Mouse (Mus musculus) stomach, embryonic 14.5 days (tissue): Measurements from ENCODE around the gene Ogfod3. TPM values are rescaled to one million over a fixed set of nuclear protein-coding genes. Genes with fewer than 3 reads are reported as not detected.

ENCODE experiments used
- ATAC-seq: fragments of 200-750 bp; cut with Nextera tagmentation; 2 replicates; pipeline ENCODE4 v1.8.0; 2017; ENCODE audit warnings: low read depth, moderate TSS enrichment; ENCODE audit not compliant: insufficient number of reproducible peaks, insufficient read depth, low FRiP score
- H3K27ac ChIP-seq: fragments of 300-500 bp; sonication (generic); 2 replicates; pipeline ENCODE4 v1.5.1; 2014; ENCODE audit warnings: mild to moderate bottlenecking, low read length, moderate library complexity, mixed read lengths
- H3K27me3 ChIP-seq: fragments of 300-500 bp; sonication (generic); 2 replicates; pipeline ENCODE4 v1.6.1; 2014; ENCODE audit warnings: low read length, control low read depth, mixed read lengths; ENCODE audit not compliant: control insufficient read depth, insufficient read depth
- H3K36me3 ChIP-seq: fragments of 300-500 bp; sonication (generic); 2 replicates; pipeline ENCODE4 v1.6.1; 2014; ENCODE audit warnings: mild to moderate bottlenecking, control low read depth, low read length, moderate library complexity, mixed read lengths; ENCODE audit not compliant: control insufficient read depth, insufficient read depth
- H3K4me1 ChIP-seq: fragments of 300-500 bp; sonication (generic); 2 replicates; pipeline ENCODE4 v1.6.1; 2014; ENCODE audit warnings: low read length, control low read depth, mixed read lengths; ENCODE audit not compliant: control insufficient read depth, insufficient read depth
- H3K4me2 ChIP-seq: fragments of 300-500 bp; sonication (generic); replicated peaks from 2 replicates; pipeline ENCODE4 v1.6.1; 2014; ENCODE audit warnings: low read depth, low read length, control low read depth
- H3K4me3 ChIP-seq: fragments of 300-500 bp; sonication (generic); 2 replicates; pipeline ENCODE4 v1.5.1; 2014; ENCODE audit warnings: low read depth, low read length, control low read depth
- H3K9ac ChIP-seq: fragments of 300-500 bp; sonication (generic); replicated peaks from 2 replicates; pipeline ENCODE4 v1.6.1; 2014; ENCODE audit warnings: low read depth, mild to moderate bottlenecking, control low read depth, low read length, moderate library complexity, mixed read lengths
- H3K9me3 ChIP-seq: fragments of 300-500 bp; sonication (generic); 2 replicates; pipeline ENCODE4 v1.6.1; 2016; ENCODE audit warnings: low read depth, low read length, control low read depth; ENCODE audit not compliant: control insufficient read depth
- WGBS: fragments of 180-500 bp; shearing (Covaris S2); extraction: QIAGEN DNeasy Blood & Tissue Kit; methylation state at CpG from one replicate; pipeline ENCODE4 v1.1.7; 2014; 5-methylcytosine and 5-hydroxymethylcytosine counted together
- polyA plus RNA-seq: library from polyadenylated mRNA; unstranded; fragments of >200 nt; fragmentation: Nextera tagmentation; extraction: Ambion mirVana; gene quantifications from 2 replicates; pipeline ENCODE4 v1.2.1, GENCODE M21; 2014

Ogfod3 gene
- polyA plus RNA-seq, 1 experiment from 2014 or later, result 34.7 TPM

DNA sequence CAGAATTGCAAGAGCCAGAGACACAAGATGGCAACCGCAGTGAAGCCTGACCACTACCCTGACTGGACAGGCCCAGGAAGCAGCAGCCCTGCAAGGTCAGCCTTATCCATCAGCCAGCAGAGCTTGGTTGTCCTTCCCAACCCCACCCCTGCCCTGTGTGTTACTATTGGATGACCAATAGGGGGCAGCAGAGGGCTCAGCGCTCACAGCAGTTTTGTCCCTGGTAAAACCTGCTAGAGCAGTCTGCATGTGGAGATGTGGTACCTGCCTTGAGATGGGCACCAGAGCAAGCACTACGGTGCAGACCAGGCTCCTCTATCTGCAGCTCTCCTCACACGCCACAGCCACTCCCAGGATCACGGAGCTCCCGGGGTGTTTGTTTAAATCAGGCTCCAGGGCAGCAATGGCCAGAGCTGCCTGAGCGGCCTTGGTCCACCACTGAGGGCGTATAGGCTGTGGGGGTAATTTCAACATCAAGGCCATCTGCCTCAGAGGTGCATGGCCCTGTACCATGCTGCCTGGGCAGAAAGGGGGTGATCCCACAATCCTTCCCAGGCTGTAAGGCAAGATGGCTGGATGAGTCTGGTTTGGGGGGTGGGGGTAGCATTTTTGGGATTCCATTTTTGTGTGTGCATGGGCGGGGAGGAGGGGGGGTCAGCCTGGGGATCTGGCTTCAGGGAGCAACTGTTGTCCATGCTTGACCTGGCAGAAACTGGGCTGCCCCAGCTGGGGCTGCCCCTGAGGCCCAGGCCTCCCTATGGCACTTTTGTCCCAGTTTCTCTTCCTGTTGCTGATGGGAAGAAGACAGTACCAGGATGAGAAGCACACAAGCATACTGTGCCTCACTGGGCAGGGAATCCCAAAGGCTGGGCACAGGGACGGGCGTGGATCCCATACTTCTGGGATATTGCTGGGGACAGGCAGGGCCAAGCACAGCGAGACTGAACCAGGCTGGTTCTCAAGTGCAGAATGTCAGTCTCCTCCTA lies 27.9 kb downstream of the Ogfod3 start:
- no peak overlapping the region for H3K27ac ChIP-seq
- WGBS, result 56% methylated on average over 12 of the region's 12 CpGs
- no peak overlapping the region for H3K9ac ChIP-seq
- H3K27me3 ChIP-seq, result no peaks in the 10 kb centered on the region
- no peak overlapping the region for H3K4me2 ChIP-seq
- H3K36me3 ChIP-seq, result no peaks in the 10 kb centered on the region; the same call in 1 of the 2 replicates
- peak; percentile 39; the same call in 1 of the 2 replicates for ATAC-seq
- no peak overlapping the region for H3K4me3 ChIP-seq
- H3K9me3 ChIP-seq, result no peaks in the 10 kb centered on the region
- H3K4me1 ChIP-seq, result no peaks in the 10 kb centered on the region

DNA sequence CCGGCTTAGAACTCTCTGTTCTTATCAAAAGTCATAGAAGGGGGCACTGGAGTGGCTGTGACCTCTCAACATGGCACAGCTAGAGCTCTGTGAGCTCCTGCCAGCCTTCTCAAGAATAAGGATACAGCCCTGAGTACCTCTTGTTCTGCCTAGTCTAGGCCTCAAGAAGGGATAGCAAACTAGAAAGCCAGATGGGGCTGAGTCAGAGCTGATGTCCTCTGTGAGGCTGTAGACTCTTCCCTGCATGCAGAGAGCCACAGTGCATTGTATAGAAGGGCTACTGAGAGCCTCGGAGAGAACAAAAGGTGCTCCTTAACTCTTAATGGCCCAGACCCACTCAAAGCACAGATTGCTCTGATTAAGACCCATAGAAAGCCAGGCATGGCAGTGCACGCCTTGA lies 30.3 kb downstream of the Ogfod3 start:
- Histone ChIP-seq H3K9ac (no peak overlapping the region), H3K4me2 (no peak overlapping the region), H3K4me3 (no peak overlapping the region), H3K9me3 (no peaks in the 10 kb centered on the region), H3K4me1 (no peaks in the 10 kb centered on the region), H3K36me3 (no peaks in the 10 kb centered on the region), H3K27me3 (no peaks in the 10 kb centered on the region), H3K27ac (no peak overlapping the region)
- no peak for ATAC-seq
- 56% methylated on average over 3 of the region's 3 CpGs for WGBS

DNA sequence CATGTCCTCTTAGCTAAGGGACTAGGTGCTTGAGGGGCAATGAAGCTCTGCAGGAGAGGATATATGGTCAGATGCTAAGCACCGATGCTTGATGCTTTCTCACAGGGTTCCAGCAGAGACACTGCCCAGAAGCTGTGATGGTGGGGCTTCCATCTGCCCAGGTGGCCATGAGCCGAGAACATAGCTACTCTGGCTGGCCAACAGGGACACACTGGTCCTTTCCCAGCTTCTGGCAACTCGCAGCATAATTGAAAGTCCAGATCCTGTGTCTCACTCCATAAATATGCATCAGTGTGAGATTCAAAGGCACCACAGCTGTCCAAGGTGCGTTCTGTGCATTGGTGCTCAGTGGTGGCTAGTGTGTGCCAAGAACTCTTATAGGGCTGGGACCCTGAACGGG lies 31.3 kb downstream of the Ogfod3 start:
- no peaks in the 10 kb centered on the region for H3K9me3 ChIP-seq
- no peaks in the 10 kb centered on the region for H3K4me1 ChIP-seq
- H3K4me3 ChIP-seq, result no peak overlapping the region
- H3K36me3 ChIP-seq, result no peaks in the 10 kb centered on the region
- no peak overlapping the region for H3K4me2 ChIP-seq
- no peak for ATAC-seq
- no peak overlapping the region for H3K27ac ChIP-seq
- 80% methylated on average over 5 of the region's 5 CpGs for WGBS
- no peak overlapping the region for H3K9ac ChIP-seq
- H3K27me3 ChIP-seq, result no peaks in the 10 kb centered on the region

DNA sequence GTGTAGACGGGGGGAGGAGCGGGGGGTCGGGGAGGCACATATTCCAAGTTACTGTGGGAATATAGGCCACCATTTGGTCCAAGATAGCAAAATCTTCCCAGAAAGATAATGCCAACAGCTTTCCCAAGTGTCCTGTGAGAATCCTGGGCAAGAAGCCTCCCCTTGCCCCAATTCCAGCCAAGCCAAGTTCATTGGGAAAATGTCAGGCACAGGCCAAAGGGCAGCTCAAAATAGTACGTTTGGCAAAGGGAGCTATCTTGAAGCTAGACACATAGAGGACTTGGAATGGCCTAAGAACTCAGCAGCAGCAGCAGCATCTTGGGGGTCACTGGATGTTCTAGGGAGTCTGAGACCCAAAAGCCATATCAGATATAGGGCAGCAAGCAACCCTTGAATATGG lies 40.8 kb downstream of the Ogfod3 start:
- Histone ChIP-seq H3K9me3 (no peaks in the 10 kb centered on the region), H3K9ac (no peak overlapping the region), H3K27me3 (no peaks in the 10 kb centered on the region), H3K4me3 (no peak overlapping the region), H3K27ac (no peak overlapping the region), H3K4me2 (no peak overlapping the region), H3K36me3 (no peaks in the 10 kb centered on the region), H3K4me1 (no peaks in the 10 kb centered on the region)
- 74% methylated on average over 4 of the region's 4 CpGs for WGBS
- no peak for ATAC-seq

DNA sequence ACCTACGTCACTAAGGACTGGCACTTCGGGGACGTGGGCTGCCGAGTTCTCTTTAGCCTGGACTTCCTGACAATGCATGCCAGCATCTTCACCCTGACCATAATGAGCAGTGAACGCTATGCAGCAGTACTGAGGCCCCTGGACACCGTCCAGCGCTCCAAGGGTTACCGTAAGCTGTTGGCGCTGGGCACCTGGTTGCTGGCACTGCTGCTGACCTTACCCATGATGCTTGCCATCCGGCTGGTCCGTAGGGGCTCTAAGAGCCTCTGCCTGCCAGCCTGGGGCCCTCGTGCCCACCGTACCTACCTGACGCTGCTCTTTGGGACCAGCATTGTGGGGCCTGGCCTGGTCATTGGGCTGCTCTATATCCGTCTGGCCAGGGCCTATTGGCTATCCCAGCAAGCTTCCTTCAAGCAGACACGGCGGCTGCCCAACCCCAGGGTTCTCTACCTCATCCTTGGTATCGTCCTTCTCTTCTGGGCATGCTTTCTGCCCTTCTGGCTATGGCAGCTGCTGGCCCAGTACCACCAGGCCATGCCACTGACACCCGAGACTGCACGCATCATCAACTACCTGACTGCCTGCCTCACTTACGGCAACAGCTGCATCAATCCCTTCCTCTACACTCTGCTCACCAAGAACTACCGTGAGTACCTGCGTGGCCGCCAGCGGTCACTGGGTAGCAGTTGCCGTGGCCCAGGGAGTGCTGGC lies 43.7 kb downstream of the Ogfod3 start:
- no peak for ATAC-seq
- Histone ChIP-seq H3K27me3 (peaks cover 22% of the 10 kb centered on the region), H3K9ac (no peak overlapping the region), H3K36me3 (no peaks in the 10 kb centered on the region), H3K4me1 (no peaks in the 10 kb centered on the region), H3K4me2 (no peak overlapping the region), H3K9me3 (no peaks in the 10 kb centered on the region), H3K27ac (no peak overlapping the region), H3K4me3 (no peak overlapping the region)
- 92% methylated on average over 26 of the region's 26 CpGs for WGBS

DNA sequence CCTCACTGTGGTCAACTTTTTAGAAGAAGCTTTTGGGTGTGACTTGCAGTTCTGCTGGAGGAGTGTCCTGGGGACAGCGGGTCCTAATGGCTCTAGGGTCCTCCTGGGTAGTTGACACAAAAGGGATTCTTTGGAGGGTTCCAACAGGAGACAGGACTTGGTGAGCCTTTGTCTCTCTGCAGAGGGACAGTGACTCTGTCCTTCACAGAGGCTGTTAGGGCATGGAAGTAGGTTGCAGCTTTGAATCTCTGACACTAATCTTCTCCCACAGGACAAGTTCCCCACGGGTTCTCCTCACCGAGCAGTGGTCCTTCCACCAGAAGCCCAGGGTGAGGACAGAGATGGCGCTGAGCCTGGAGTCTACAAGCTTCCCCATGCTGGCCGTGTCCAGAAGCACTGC lies 44.5 kb downstream of the Ogfod3 start, which contains the start of gene Uts2r:
Uts2r (plus strand) TSS at position 301 of the 400 bp plus-strand sequence.
- no peaks in the 10 kb centered on the region for H3K9me3 ChIP-seq
- no peak within 1 kb of the TSS for H3K4me3 ChIP-seq
- H3K9ac ChIP-seq, result no peak within 1 kb of the TSS
- H3K4me1 ChIP-seq, result no peaks in the 10 kb centered on the region
- no peak within 1 kb of the TSS for H3K27ac ChIP-seq
- peaks cover 30% of the 10 kb centered on the region for H3K27me3 ChIP-seq
- H3K4me2 ChIP-seq, result no peak within 1 kb of the TSS
- ATAC-seq, result no peak
- WGBS, result 89% methylated on average over 5 of the region's 5 CpGs
- H3K36me3 ChIP-seq, result no peaks in the 10 kb centered on the region

DNA sequence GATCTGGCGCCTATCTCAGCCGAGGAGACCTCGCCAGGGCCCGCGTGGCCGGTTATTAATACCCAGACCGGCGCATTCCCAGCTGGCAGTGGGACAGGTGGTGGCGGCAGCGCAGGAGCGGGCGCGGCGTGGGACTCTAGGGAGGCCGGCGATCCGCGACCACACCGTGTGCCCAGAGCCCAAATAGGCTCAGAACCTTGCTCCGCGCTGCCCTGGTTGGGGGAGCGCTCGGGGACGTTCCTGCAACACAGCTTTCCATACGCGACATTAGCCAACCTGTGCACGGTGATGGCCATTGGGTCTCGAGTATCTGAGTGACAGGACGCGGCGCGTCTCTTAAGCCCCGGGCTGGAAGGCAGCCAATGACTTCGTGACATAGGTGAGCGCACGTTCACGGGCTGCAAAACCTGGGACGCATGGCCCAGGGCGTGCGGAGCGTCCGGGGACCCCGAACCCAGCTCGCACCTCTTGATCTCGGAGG lies 48.1 kb downstream of the Ogfod3 start:
- Histone ChIP-seq H3K4me2 (peak overlapping the region; percentile 57), H3K27ac (no peak overlapping the region), H3K27me3 (peaks cover 30% of the 10 kb centered on the region), H3K4me3 (peak overlapping the region; percentile 28), H3K4me1 (no peaks in the 10 kb centered on the region), H3K9ac (no peak overlapping the region), H3K36me3 (no peaks in the 10 kb centered on the region), H3K9me3 (no peaks in the 10 kb centered on the region)
- ATAC-seq, result no peak
- under 1% methylated on average over 45 of the region's 45 CpGs for WGBS

DNA sequence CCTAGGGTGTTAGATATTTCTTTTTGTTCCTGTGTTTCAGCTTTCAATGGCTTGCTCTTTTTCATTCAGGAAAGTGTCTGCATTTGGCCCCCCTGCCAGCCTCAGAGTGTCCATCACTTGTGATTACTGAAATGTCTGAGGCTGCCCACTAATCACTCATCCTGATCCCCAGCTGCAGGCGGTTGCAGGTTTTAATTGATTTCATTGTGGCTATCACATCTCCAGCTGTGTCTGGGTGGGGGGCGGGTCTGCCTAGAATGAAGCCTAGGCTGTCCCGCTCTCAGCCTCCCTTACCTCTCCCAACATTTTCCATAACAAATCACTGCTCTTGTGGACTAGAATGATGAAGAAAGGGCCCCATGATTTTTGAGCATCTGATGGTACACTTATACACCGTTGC lies 50.3 kb downstream of the Ogfod3 start:
- WGBS, result 37% methylated on average over 4 of the region's 4 CpGs
- H3K9me3 ChIP-seq, result no peaks in the 10 kb centered on the region
- no peak overlapping the region for H3K4me2 ChIP-seq
- no peaks in the 10 kb centered on the region for H3K4me1 ChIP-seq
- H3K27ac ChIP-seq, result no peak overlapping the region
- no peaks in the 10 kb centered on the region for H3K36me3 ChIP-seq
- no peak overlapping the region for H3K9ac ChIP-seq
- ATAC-seq, result no peak
- H3K4me3 ChIP-seq, result no peak overlapping the region
- peaks cover 30% of the 10 kb centered on the region for H3K27me3 ChIP-seq
